Mouse (Mus musculus) skeletal muscle tissue, adult 2 months (tissue): Measurements from ENCODE around the gene Dnajc6.

ENCODE experiments used
- DNase-seq: peaks from one replicate; pipeline ENCODE4 v3.0.0-alpha.2; 2012; ENCODE audit warnings: low read depth, low spot score

Dnajc6 gene

GRCm38 (mm10) chr4:101684821-101685220 is 188.4 kb downstream of the Dnajc6 start:
- peak; percentile 32 for DNase-seq

DNA sequence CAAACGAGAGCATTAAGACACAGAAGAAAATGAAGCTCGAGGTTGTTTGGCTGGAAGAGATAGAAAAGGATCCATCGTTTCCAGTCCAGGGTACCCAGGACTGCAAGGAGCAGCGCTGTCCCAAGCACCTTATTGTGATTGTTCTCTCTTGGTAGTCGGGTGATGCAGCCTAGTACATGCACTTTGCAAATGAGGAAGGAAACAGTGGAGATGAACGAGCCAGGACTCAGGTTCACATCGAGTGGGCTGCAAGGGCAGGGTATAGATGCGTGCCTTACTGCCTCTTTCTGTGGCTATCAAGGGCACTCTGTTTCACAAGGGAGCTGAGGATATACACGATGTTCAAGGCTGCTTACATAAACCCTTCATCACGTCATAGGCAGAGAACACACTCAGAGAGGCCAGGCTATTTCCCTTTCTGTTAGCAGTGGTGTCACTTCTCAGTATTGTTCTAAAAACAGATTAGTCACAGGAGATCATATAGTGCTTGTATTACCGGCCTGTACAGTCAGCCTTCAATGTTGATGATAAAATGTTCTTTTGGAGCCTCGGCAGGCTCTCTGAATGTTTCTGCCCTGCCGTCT is 189.9 kb downstream of the Dnajc6 start:
- no peak for DNase-seq

DNA sequence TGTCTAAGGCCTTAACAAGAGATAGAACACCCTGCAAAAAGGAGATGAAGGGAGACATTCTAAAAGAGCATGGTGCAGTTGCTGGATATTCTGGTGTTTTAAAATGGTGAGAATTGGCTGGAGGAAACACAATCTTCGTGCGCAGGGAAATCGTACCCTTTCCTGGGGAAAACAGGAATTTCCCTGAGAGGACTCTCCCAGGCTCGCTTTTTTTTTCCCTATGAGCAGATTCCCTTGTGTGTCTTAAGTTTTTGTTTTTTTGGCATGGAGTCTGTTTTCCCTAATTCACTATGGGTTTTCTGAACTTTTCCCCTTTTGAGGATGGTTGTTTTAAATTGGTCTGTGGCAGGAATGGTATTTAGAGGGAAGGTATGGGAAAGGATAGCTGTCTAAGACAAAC is 192.8 kb downstream of the Dnajc6 start:
- no peak for DNase-seq

GRCm38 (mm10) chr4:101689645-101690044 is 193.2 kb downstream of the Dnajc6 start:
- peak; percentile 44 for DNase-seq
